Mouse (Mus musculus) liver, adult 2 months (tissue): ENCODE measurements around the gene Atp9a.

Experiments
- CTCF ChIP-seq: fragments of 200-500 bp; IDR thresholded peaks from 2 replicates; pipeline ENCODE4 v1.5.1; 2011; ENCODE audit warnings: low read depth, low read length, control low read depth
- POLR2A ChIP-seq: fragments of 200-500 bp; IDR thresholded peaks from 2 replicates; pipeline ENCODE4 v1.6.1; 2011; ENCODE audit warnings: low read length, control low read depth; ENCODE audit not compliant: insufficient read depth; ENCODE audit errors: extremely low read depth

- TF ChIP-seq CTCF (no peak), POLR2A (no peak)
Measured at GRCm38 (mm10) chr2:168670241-168670640, 72.0 kb downstream of the Atp9a start.
